Mouse (Mus musculus) embryonic facial prominence, embryonic 13.5 days (tissue): ENCODE results near the gene Dst. TPM values are rescaled to one million over a fixed set of nuclear protein-coding genes. Genes with fewer than 3 reads are reported as not detected.
"Not testable (repeated sequence)": the region's sequence is repeated elsewhere in the genome, so short reads cannot be mapped to it uniquely, and the experiment has no call there.

Experiments
- ATAC-seq: fragments of 200-750 bp; cut with Nextera tagmentation; 2 replicates; pipeline ENCODE4 v1.8.0; 2017; ENCODE audit warnings: low read depth; ENCODE audit not compliant: insufficient number of reproducible peaks, insufficient read depth, low FRiP score, low TSS enrichment
- H3K27ac ChIP-seq: fragments of 300-500 bp; sonication (generic); 2 replicates; pipeline ENCODE4 v1.5.1; 2015; ENCODE audit warnings: moderate library complexity, mild to moderate bottlenecking, inconsistent platforms
- H3K27me3 ChIP-seq: fragments of 300-500 bp; sonication (generic); 2 replicates; pipeline ENCODE4 v1.6.1; 2015; ENCODE audit warnings: mild to moderate bottlenecking, inconsistent platforms
- H3K36me3 ChIP-seq: fragments of 300-500 bp; sonication (generic); 2 replicates; pipeline ENCODE4 v1.6.1; 2015; ENCODE audit warnings: mild to moderate bottlenecking, inconsistent platforms
- H3K4me1 ChIP-seq: fragments of 300-500 bp; sonication (generic); 2 replicates; pipeline ENCODE4 v1.6.1; 2015; ENCODE audit warnings: inconsistent platforms
- H3K4me2 ChIP-seq: fragments of 300-500 bp; sonication (generic); 2 replicates; pipeline ENCODE4 v1.6.1; 2015; ENCODE audit warnings: moderate library complexity, mild to moderate bottlenecking, inconsistent platforms
- H3K4me3 ChIP-seq: fragments of 300-500 bp; sonication (generic); 2 replicates; pipeline ENCODE4 v1.5.1; 2015; ENCODE audit warnings: mild to moderate bottlenecking, inconsistent platforms
- H3K9ac ChIP-seq: fragments of 300-500 bp; sonication (generic); 2 replicates; pipeline ENCODE4 v1.6.1; 2015; ENCODE audit warnings: mild to moderate bottlenecking, inconsistent platforms
- H3K9me3 ChIP-seq: fragments of 300-500 bp; sonication (generic); 2 replicates; pipeline ENCODE4 v1.6.1; 2016; ENCODE audit warnings: inconsistent platforms
- WGBS: fragments of 180-500 bp; shearing (Covaris S2); methylation state at CpG from one replicate; pipeline ENCODE4 v1.1.7; 2015; ENCODE audit warnings: mixed read lengths; 5-methylcytosine and 5-hydroxymethylcytosine counted together
- polyA plus RNA-seq: library from polyadenylated mRNA; unstranded; fragments of >200 nt; fragmentation: Nextera tagmentation; extraction: Ambion mirVana; gene quantifications from 2 replicates; pipeline ENCODE4 v1.2.1, GENCODE M21; 2015

Dst gene
- polyA plus RNA-seq, 1 experiment from 2014 or later = 24.5 TPM

DNA sequence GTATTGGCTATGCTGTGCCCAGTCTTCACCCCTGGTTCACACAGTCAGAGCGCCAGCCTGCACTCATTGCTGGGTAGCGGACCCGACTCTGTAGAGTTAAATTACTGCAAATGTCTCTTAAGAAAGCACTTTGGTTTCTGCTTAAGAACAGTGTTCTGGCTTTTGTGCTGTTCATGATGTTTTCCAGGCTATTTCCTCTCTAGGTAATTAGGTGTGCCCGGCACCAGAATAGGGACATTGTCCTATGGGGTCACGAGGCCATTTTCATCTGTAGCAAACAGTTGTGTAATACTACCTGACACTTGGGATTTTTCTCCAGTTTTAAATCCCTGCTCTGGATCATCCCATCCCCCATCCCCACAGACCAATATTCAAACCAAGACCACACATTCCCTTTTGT lies 144.4 kb downstream of the Dst start:
- no peak overlapping the region for H3K9ac ChIP-seq
- ATAC-seq = no peak
- peak overlapping the region; percentile 22; the same call in 1 of the 2 replicates for H3K27ac ChIP-seq
- no peaks in the 10 kb centered on the region for H3K27me3 ChIP-seq
- no peak overlapping the region for H3K4me2 ChIP-seq
- H3K4me3 ChIP-seq = no peak overlapping the region
- peaks cover 10% of the 10 kb centered on the region; the same call in 1 of the 2 replicates for H3K4me1 ChIP-seq
- no peaks in the 10 kb centered on the region for H3K9me3 ChIP-seq
- 30% methylated on average over 5 of the region's 5 CpGs for WGBS
- H3K36me3 ChIP-seq = no peaks in the 10 kb centered on the region

DNA sequence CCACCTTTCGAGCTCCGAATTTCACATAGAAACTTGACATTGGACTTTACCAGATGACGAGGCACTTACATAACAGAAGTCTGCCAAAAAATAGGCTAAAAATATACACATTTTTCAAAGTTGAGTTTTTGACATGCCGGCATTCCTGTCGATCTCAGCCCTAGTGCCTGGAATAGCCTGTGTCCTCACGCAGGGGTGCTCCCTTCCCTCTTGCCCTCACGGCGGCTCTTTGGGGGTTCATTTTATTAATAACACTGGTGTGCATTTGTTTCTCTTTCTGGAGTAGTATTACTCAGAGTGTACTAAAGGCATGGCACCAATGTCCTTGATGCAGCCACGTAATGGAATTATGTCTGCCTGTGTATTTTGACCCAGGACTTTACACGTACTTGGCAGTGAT lies 146.9 kb downstream of the Dst start:
- no peak for ATAC-seq
- no peak overlapping the region for H3K4me3 ChIP-seq

DNA sequence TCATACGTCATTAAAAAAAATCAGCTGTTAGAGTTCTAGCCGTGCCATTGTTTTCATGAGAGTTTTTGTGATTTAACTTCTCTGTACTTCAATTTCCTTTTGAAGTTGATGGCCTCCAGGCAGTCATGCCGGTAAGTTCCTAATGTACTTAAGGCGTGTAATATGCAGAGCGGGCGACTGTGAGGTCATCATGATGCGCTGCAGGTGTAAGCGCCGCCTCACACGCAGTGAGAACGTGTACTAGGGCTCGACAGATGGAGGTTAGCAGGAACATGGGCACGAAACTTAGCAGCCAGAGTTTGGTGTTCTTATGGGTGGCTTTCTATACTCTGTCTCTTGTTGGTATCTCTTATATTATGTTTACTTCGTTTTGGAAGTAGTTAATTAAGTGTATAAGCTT lies 148.6 kb downstream of the Dst start:
- no peaks in the 10 kb centered on the region for H3K27me3 ChIP-seq
- H3K36me3 ChIP-seq = no peaks in the 10 kb centered on the region
- H3K4me2 ChIP-seq = no peak overlapping the region
- peaks cover 19% of the 10 kb centered on the region for H3K4me1 ChIP-seq
- no peak for ATAC-seq
- H3K9ac ChIP-seq = no peak overlapping the region
- no peak overlapping the region for H3K4me3 ChIP-seq
- H3K27ac ChIP-seq = no peak overlapping the region
- H3K9me3 ChIP-seq = no peaks in the 10 kb centered on the region
- WGBS = 82% methylated on average over 14 of the region's 14 CpGs

More for the DNA sequence above, 146.9 kb downstream of the Dst start:
- WGBS = 85% methylated on average over 10 of the region's 10 CpGs
- Histone ChIP-seq H3K27me3 (no peaks in the 10 kb centered on the region), H3K9ac (no peak overlapping the region), H3K9me3 (no peaks in the 10 kb centered on the region), H3K36me3 (no peaks in the 10 kb centered on the region), H3K27ac (no peak overlapping the region), H3K4me1 (peaks cover 10% of the 10 kb centered on the region; the same call in 1 of the 2 replicates), H3K4me2 (no peak overlapping the region)

DNA sequence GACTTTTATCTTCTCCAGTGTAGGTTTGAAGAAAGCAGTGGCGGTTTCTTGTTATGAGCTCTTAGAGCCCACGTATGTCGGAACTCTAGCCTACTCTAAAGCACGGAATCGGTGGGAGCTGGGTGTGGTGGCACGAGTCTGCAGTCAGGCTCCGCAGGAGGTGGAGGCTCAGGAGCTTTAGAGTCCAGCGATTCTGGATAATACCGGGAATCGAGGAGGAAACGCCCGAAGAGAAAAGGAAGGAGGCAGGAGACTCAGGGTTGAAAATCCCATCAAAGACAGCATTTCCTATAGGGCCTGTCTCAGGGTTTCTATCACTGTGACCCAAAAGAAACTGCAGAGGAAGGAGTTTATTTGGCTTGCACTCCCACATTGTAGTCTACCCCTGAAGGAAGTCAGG lies 151.2 kb downstream of the Dst start:
- H3K27me3 ChIP-seq = no peaks in the 10 kb centered on the region
- no peak overlapping the region for H3K27ac ChIP-seq
- no peaks in the 10 kb centered on the region for H3K9me3 ChIP-seq
- H3K4me1 ChIP-seq = peaks cover 9% of the 10 kb centered on the region
- no peak overlapping the region for H3K4me3 ChIP-seq
- H3K9ac ChIP-seq = no peak overlapping the region
- ATAC-seq = no peak
- no peak overlapping the region for H3K4me2 ChIP-seq
- no peaks in the 10 kb centered on the region for H3K36me3 ChIP-seq
- WGBS = 89% methylated on average over 12 of the region's 12 CpGs

DNA sequence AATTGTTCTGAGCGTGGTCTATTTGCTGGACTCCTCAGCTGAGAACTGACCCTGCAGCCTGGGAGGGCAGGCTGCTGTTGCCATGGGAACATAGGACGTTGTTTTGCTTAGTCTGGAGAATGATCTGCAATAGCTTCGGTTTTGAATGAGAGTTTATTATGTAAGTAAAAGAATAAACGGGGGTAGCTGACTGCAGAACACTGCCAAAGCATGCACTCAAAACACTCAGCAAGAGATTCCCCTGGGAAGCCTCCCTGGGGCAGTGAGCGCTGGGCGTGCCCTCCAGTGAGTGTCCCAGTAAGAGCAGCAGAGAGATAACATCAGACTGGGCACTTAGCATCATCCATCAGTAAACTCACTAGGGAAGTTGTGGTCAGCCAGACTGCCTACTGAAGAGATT lies 152.4 kb downstream of the Dst start:
- Histone ChIP-seq H3K4me1 (peaks cover 9% of the 10 kb centered on the region), H3K36me3 (no peaks in the 10 kb centered on the region), H3K27ac (no peak overlapping the region), H3K4me2 (no peak overlapping the region), H3K4me3 (no peak overlapping the region), H3K9me3 (no peaks in the 10 kb centered on the region), H3K27me3 (no peaks in the 10 kb centered on the region), H3K9ac (no peak overlapping the region)
- no peak for ATAC-seq
- WGBS = 14% methylated on average over 6 of the region's 6 CpGs

DNA sequence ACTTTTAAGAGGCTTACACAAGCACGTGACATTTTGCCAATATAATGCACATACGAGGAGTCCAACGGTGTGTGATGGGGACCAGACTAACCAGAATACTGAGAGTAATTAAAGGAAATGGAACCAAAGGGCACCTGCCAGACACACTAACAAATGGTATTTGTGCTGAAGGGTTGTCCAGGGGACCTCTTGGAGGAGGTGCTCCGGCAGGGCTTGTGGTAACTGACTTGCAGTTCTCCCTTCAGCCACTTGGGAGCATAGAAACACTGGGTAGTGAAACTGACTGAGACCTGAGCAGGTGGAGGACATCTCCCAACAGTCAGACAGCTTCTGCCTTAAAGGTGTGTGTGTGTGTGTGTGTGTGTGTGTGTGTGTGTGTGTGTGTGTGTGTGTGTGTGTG lies 153.1 kb downstream of the Dst start:
- WGBS = 23% methylated on average over 4 of the region's 4 CpGs
- Histone ChIP-seq H3K9me3 (no peaks in the 10 kb centered on the region), H3K36me3 (no peaks in the 10 kb centered on the region), H3K4me1 (peaks cover 9% of the 10 kb centered on the region), H3K27ac (no peak overlapping the region), H3K4me3 (no peak overlapping the region), H3K27me3 (no peaks in the 10 kb centered on the region), H3K9ac (no peak overlapping the region), H3K4me2 (no peak overlapping the region)
- ATAC-seq = no peak

DNA sequence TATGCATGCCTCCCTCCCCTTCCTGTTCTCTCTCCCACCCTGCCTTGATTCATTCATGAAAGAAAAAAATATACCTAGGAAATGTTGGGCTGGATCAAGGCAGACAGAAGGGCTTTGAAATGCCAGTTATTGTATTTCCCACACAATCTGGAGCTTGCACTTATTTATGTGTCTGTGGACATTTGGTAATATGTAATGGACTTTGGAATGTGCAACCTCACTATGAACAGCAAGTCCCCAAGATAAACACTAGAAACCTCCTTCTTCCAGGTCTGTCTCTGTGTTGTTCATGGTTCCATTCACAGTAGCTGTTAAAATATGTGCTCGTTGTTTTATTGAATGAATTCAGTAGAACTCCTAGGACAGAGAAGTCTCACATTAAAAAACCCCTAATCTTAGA lies 153.8 kb downstream of the Dst start:
- Histone ChIP-seq H3K4me3 (no peak overlapping the region), H3K36me3 (no peaks in the 10 kb centered on the region), H3K9ac (no peak overlapping the region), H3K9me3 (no peaks in the 10 kb centered on the region), H3K4me2 (no peak overlapping the region), H3K4me1 (peaks cover 9% of the 10 kb centered on the region), H3K27ac (no peak overlapping the region), H3K27me3 (no peaks in the 10 kb centered on the region)
- WGBS = 82% methylated on average over 1 of the region's 1 CpGs
- ATAC-seq = no peak

DNA sequence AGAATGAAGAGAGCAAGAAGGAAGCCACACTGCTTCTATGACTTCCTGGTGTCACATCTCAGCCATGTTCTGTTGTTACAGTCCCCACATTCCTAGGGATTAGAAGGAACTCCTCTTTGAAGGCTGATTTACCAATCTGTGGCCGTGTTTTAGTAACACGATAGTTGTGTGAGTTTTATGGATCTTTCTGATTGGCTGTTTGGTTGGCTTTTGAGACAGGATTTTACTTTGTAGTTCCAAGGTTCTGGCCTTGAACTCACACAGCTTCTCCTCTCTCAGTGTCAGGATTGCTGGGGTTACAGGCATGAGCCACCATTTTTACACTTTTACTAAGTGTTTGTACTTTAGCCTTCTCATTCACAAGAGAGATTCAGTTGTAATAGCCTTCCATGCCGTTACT lies 155.9 kb downstream of the Dst start:
- Histone ChIP-seq H3K9me3 (no peaks in the 10 kb centered on the region), H3K4me2 (no peak overlapping the region), H3K27ac (no peak overlapping the region), H3K4me3 (no peak overlapping the region), H3K9ac (no peak overlapping the region), H3K4me1 (peaks cover 13% of the 10 kb centered on the region), H3K27me3 (no peaks in the 10 kb centered on the region), H3K36me3 (no peaks in the 10 kb centered on the region)
- ATAC-seq = no peak
- 58% methylated on average over 3 of the region's 3 CpGs for WGBS

DNA sequence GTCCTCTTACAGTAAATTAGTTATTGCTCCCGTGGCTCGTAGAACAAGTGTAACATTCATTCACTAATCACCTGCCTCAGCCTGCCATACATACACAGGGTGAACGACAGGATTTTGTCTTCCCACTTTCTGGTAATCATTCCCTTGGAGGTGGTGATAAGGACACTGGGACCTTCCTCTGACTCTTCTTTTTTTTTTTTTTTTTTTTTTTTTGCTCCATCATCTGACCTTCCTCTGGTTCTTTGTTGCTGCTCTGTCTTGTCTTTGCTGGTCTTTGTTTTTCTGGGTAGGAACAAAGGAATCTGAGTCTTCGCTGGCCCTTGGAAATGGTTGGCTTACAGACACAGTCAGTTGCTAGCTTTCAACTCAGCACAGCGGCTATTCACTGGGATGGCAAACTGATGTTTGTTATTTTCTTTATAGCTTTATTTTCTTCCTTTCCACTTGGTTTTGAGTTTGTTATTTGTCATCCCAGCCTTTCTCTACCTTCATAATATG lies 157.6 kb downstream of the Dst start:
- no peaks in the 10 kb centered on the region for H3K27me3 ChIP-seq

DNA sequence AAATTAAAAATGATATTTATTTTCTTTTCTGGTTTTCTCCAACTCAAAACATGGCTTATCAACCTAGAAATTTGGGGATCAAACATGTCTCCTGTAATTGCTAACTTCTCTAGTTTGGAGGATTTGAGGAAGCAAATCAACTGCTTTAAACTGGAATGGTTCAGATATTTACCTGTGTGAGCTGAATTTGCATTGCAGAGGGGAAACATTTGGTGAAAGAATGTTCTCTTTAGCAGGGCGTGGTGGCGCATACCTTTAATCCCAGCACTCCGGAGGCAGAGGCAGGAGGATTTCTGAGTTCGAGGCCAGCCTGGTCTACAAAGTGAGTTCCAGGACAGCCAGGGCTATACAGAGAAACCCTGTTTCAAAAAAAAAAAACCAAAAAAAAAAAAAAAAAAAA lies 158.4 kb downstream of the Dst start:
- not testable (repeated sequence) for H3K4me2 ChIP-seq, H3K9me3 ChIP-seq, ATAC-seq, H3K9ac ChIP-seq, H3K27me3 ChIP-seq, H3K4me3 ChIP-seq, H3K36me3 ChIP-seq, H3K4me1 ChIP-seq, H3K27ac ChIP-seq
- WGBS = 95% methylated on average over 4 of the region's 4 CpGs

More for the DNA sequence above, 157.6 kb downstream of the Dst start:
- 78% methylated on average over 5 of the region's 5 CpGs for WGBS
- Histone ChIP-seq H3K36me3 (no peaks in the 10 kb centered on the region), H3K4me2 (no peak overlapping the region), H3K4me1 (peaks cover 8% of the 10 kb centered on the region), H3K27ac (no peak overlapping the region), H3K9ac (no peak overlapping the region), H3K9me3 (no peaks in the 10 kb centered on the region), H3K4me3 (no peak overlapping the region)
- no peak for ATAC-seq

DNA sequence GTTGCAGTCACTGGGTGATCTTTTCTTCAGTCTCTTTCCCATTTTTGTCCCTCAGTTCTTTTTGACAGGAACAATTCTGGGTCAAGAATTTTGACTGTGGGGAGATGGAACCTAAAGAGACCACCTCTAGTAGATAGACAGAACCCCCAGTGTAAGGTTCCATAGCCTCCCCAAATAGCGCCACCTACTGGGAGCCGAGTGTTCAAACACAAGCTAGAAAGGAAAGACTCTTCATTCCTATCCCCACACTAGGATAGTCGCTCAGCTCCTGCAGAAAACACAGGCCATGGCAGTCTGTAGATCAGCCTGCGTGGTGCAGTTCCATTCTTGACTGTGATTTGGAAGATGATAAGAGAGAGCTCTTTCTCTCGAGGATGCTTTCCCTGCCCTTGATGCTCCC lies 160.3 kb downstream of the Dst start:
- H3K27ac ChIP-seq = no peak overlapping the region
- H3K4me3 ChIP-seq = no peak overlapping the region
- no peaks in the 10 kb centered on the region for H3K36me3 ChIP-seq
- peaks cover 4% of the 10 kb centered on the region; the same call in 1 of the 2 replicates for H3K4me1 ChIP-seq
- ATAC-seq = no peak
- no peaks in the 10 kb centered on the region for H3K9me3 ChIP-seq
- H3K9ac ChIP-seq = no peak overlapping the region
- no peaks in the 10 kb centered on the region for H3K27me3 ChIP-seq
- WGBS = 47% methylated on average over 5 of the region's 5 CpGs
- H3K4me2 ChIP-seq = no peak overlapping the region

DNA sequence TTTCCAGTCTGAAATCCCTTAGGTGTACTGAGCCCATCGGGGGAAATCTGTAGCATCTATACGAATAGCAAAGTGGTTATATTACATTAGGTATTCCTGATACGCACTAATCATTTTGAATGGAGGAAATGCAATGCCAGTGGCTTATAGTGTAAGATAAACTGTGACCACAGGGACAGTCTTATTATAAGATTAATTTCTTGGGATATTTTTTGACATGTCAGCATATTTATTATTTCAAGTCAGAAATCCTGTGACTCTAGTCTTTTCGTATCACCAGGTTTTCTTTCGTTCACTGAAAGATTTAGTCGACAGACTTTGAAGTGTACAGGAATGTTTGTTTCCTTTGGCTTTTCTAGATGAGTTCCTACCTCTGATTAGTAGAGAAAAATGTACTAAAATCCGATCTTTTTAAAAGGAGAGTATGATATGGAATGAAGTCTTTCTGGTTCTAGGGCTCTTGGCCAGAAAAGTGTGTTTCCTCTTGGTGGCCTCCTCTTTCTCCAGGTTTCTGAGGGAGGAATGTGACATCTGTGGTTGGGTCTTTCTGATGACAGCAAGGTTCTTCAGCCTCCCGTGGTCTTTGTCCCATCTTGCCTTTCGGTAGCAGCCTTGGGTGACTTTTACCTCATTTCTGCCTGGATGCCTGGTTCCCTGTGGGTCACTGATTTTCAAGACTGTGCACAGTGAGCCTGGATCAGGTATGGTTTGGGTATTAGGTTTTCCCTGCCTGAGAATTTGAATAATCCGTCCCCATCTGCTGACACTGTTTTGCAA lies 161.7 kb downstream of the Dst start:
- no peak overlapping the region for H3K4me2 ChIP-seq
- ATAC-seq = no peak
- 76% methylated on average over 10 of the region's 10 CpGs for WGBS
- H3K4me1 ChIP-seq = peaks cover 17% of the 10 kb centered on the region
- no peaks in the 10 kb centered on the region for H3K9me3 ChIP-seq
- no peak overlapping the region for H3K4me3 ChIP-seq
- H3K27ac ChIP-seq = no peak overlapping the region
- no peak overlapping the region for H3K9ac ChIP-seq
- no peaks in the 10 kb centered on the region for H3K27me3 ChIP-seq
- no peaks in the 10 kb centered on the region for H3K36me3 ChIP-seq
